Mouse (Mus musculus): ENCODE results near the gene Tet1. TPM values are rescaled to one million over a fixed set of nuclear protein-coding genes. Genes with fewer than 3 reads are reported as not detected.

Gene Tet1
- polyA plus RNA-seq, 1 experiment = 0.11 TPM

DNA sequence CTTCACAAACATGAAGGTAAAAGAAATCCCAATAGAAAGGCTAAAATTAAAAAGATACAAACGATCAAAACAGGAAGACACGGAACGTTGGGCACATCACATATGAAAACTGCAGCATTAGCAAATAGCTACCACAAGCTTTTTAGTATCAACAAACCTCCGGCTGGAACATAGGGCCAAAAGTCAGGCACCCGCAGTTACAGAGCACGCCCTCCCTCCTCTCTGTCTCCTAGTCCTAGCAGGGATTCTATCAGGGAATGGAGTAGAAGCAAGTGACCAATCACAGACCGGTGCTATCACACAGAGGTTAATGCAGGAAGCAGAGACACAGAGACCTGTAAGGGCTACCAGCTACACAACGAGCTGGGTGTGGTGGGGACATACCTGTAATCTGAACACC, 84.3 kb downstream of the Tet1 start:
- TF ChIP-seq POLR2A (IDR thresholded peaks at IDR 0.05; ENCODE audit: control insufficient read depth, low read depth, low read length) = no peak
- no peak for TF ChIP-seq CTCF (IDR thresholded peaks at IDR 0.05; ENCODE audit: control insufficient read depth, insufficient read depth, insufficient replicate concordance, low read depth, low read length)
- Histone ChIP-seq H3K4me3 (ENCODE audit: control insufficient read depth, low read depth, low read length) (no peak overlapping the region), H3K27me3 (ENCODE audit: control insufficient read depth, insufficient read depth, low read length) (no peaks in the 10 kb centered on the region)

DNA sequence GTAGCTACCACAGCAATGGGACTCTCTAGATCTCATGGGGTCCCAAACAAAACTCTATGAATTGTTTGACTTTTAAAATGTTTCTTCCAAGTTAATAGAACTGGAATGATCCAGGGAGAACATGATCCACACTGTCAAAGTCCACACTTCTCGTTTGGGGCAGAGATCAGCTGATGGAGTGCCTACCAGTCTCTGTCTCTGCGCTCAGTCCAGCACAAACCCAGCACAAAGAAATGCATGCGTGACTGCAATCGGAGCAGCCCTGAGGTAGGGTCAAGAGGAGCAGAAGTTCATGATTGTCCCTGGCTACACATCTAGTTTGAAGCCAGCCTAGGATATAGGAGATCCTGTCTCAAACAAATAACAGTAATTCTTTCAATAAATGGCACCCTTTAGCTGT, 85.4 kb downstream of the Tet1 start:
- H3K36me3 ChIP-seq (ENCODE audit: control insufficient read depth, insufficient read depth, low read length) = no peaks in the 10 kb centered on the region
- no peak overlapping the region for H3K27ac ChIP-seq (ENCODE audit: control insufficient read depth, insufficient read depth, low read depth, low read length)
- TF ChIP-seq CTCF (IDR thresholded peaks at IDR 0.05; ENCODE audit: control insufficient read depth, insufficient read depth, insufficient replicate concordance, low read depth, low read length) (no peak), POLR2A (IDR thresholded peaks at IDR 0.05; ENCODE audit: control insufficient read depth, low read depth, low read length) (no peak)
- H3K4me3 ChIP-seq (ENCODE audit: control insufficient read depth, low read depth, low read length) = no peak overlapping the region
- H3K27me3 ChIP-seq (ENCODE audit: control insufficient read depth, insufficient read depth, low read length) = no peaks in the 10 kb centered on the region
- no peaks in the 10 kb centered on the region for H3K4me1 ChIP-seq (ENCODE audit: control insufficient read depth, insufficient read depth, low read length)

More for the DNA sequence above, 84.3 kb downstream of the Tet1 start:
- H3K27ac ChIP-seq (ENCODE audit: control insufficient read depth, insufficient read depth, low read depth, low read length) = no peak overlapping the region
- H3K36me3 ChIP-seq (ENCODE audit: control insufficient read depth, insufficient read depth, low read length) = no peaks in the 10 kb centered on the region
- H3K4me1 ChIP-seq (ENCODE audit: control insufficient read depth, insufficient read depth, low read length) = no peaks in the 10 kb centered on the region

DNA sequence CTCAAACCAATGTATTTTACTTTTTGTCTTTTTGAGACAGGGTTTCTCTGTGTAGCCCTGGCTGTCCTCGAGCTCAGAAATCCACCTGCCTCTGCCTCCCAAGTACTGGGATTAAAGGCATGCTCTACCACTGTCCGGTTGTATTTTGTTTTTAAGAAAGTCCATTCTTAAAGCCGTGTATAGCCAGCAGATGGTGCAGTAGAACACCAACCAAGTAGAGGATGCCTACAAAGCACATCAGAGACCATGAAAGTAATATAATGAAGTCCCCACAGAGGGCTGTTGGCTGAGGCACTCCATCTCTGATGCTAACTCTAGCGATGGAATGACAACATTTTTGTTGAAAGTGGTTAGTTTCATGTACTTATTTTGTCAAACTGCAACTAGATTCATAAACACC, 98.8 kb downstream of the Tet1 start:
- H3K4me3 ChIP-seq (ENCODE audit: control insufficient read depth, low read depth, low read length) = no peak overlapping the region
- no peak overlapping the region for H3K27ac ChIP-seq (ENCODE audit: control insufficient read depth, insufficient read depth, low read depth, low read length)
- H3K36me3 ChIP-seq (ENCODE audit: control insufficient read depth, insufficient read depth, low read length) = no peaks in the 10 kb centered on the region
- no peak for TF ChIP-seq CTCF (IDR thresholded peaks at IDR 0.05; ENCODE audit: control insufficient read depth, insufficient read depth, insufficient replicate concordance, low read depth, low read length)
- TF ChIP-seq POLR2A (IDR thresholded peaks at IDR 0.05; ENCODE audit: control insufficient read depth, low read depth, low read length) = no peak
- no peaks in the 10 kb centered on the region for H3K27me3 ChIP-seq (ENCODE audit: control insufficient read depth, insufficient read depth, low read length)
- no peaks in the 10 kb centered on the region; the same call in 1 of the 2 replicates for H3K4me1 ChIP-seq (ENCODE audit: control insufficient read depth, insufficient read depth, low read length)

DNA sequence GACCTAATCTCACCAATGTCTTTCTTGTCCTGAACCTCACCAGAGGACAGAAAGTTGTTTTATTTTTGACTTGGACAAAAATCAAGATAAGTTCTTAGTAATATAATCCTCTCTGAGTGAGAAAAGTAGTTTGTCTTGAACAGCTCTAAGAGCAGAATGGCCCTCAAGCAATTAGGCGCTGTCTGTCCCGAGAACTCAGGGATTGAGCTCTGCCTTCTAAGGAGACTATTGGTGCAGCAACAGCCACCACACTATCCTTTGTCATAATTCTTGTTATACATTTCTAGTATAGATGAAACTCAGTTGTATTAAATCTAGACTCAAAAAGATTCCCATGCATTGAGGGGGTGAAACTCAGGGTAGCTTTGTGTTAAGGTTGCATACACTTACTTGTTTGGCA, 100.0 kb downstream of the Tet1 start:
- H3K27me3 ChIP-seq (ENCODE audit: control insufficient read depth, insufficient read depth, low read length) = no peaks in the 10 kb centered on the region
- no peak overlapping the region for H3K4me3 ChIP-seq (ENCODE audit: control insufficient read depth, low read depth, low read length)
- TF ChIP-seq POLR2A (IDR thresholded peaks at IDR 0.05; ENCODE audit: control insufficient read depth, low read depth, low read length) = no peak
- no peaks in the 10 kb centered on the region; the same call in 1 of the 2 replicates for H3K4me1 ChIP-seq (ENCODE audit: control insufficient read depth, insufficient read depth, low read length)
- no peaks in the 10 kb centered on the region for H3K36me3 ChIP-seq (ENCODE audit: control insufficient read depth, insufficient read depth, low read length)
- no peak overlapping the region for H3K27ac ChIP-seq (ENCODE audit: control insufficient read depth, insufficient read depth, low read depth, low read length)

DNA sequence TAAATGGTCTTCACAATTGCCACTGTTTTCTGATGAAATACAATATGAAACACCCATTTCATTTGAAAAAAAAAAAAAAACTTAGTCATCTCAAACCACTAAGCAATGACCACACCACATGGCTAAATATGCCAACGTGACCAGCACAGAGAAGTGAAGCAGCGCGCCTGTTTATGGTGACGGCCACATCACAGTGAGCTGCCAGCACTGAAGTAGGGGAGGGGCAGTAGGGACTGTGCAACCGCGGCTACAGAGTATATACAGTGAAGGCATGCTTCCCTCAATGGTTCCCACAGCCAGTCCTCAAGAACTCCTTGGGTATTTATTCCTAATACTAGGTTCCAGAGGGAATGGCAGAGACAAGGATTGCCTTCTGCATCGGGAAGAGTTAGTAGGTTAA, 100.5 kb downstream of the Tet1 start:
- Histone ChIP-seq H3K4me1 (ENCODE audit: control insufficient read depth, insufficient read depth, low read length) (no peaks in the 10 kb centered on the region; the same call in 1 of the 2 replicates), H3K36me3 (ENCODE audit: control insufficient read depth, insufficient read depth, low read length) (no peaks in the 10 kb centered on the region), H3K27me3 (ENCODE audit: control insufficient read depth, insufficient read depth, low read length) (no peaks in the 10 kb centered on the region), H3K4me3 (ENCODE audit: control insufficient read depth, low read depth, low read length) (no peak overlapping the region), H3K27ac (ENCODE audit: control insufficient read depth, insufficient read depth, low read depth, low read length) (no peak overlapping the region)
- no peak for TF ChIP-seq POLR2A (IDR thresholded peaks at IDR 0.05; ENCODE audit: control insufficient read depth, low read depth, low read length)
- TF ChIP-seq CTCF (IDR thresholded peaks at IDR 0.05; ENCODE audit: control insufficient read depth, insufficient read depth, insufficient replicate concordance, low read depth, low read length) = no peak

DNA sequence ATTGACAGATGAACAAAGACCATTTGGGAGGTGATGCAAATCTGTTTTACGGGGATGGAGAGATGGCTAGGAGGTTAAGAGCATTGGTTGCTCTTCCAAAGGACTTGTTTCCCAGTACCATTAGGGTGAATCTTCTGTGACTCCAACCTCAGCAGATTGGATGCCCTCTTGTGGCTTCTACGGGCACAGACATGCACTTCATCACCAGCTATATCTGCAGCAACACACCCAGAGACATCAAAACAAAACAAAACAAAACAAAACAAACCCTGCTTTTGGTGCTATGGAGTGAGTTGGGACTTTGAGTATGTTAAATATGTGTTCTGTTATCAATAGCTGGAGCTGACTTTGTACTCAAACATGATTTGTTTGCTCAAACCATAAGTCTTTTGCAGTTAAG, 104.7 kb downstream of the Tet1 start:
- H3K4me1 ChIP-seq (ENCODE audit: control insufficient read depth, insufficient read depth, low read length) = no peaks in the 10 kb centered on the region
- H3K4me3 ChIP-seq (ENCODE audit: control insufficient read depth, low read depth, low read length) = no peak overlapping the region
- no peak for TF ChIP-seq CTCF (IDR thresholded peaks at IDR 0.05; ENCODE audit: control insufficient read depth, insufficient read depth, insufficient replicate concordance, low read depth, low read length)
- TF ChIP-seq POLR2A (IDR thresholded peaks at IDR 0.05; ENCODE audit: control insufficient read depth, low read depth, low read length) = no peak
- H3K36me3 ChIP-seq (ENCODE audit: control insufficient read depth, insufficient read depth, low read length) = no peaks in the 10 kb centered on the region
- no peak overlapping the region for H3K27ac ChIP-seq (ENCODE audit: control insufficient read depth, insufficient read depth, low read depth, low read length)
- H3K27me3 ChIP-seq (ENCODE audit: control insufficient read depth, insufficient read depth, low read length) = no peaks in the 10 kb centered on the region

DNA sequence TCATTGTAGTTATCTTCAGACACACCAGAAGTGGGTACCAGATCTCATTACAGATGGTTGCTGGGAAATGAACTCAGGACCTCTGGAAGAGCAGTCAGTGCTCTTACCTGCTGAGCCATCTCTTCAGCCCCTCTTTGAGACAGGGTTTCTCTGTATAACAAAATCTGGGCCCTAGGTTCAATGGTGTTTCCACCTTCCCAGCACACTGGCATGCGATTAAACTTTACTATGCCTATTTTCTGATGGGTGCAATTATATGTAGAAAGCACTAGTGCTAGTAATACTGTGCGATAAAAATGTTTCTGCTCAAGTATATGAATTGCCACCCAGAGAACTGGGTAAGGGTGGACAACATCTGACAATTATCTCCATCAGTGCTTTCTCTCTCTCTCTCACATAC, 105.5 kb downstream of the Tet1 start:
- H3K4me3 ChIP-seq (ENCODE audit: control insufficient read depth, low read depth, low read length) = no peak overlapping the region
- no peak overlapping the region for H3K27ac ChIP-seq (ENCODE audit: control insufficient read depth, insufficient read depth, low read depth, low read length)
- H3K27me3 ChIP-seq (ENCODE audit: control insufficient read depth, insufficient read depth, low read length) = no peaks in the 10 kb centered on the region
- TF ChIP-seq CTCF (IDR thresholded peaks at IDR 0.05; ENCODE audit: control insufficient read depth, insufficient read depth, insufficient replicate concordance, low read depth, low read length) (no peak), POLR2A (IDR thresholded peaks at IDR 0.05; ENCODE audit: control insufficient read depth, low read depth, low read length) (no peak)
- no peaks in the 10 kb centered on the region for H3K4me1 ChIP-seq (ENCODE audit: control insufficient read depth, insufficient read depth, low read length)
- H3K36me3 ChIP-seq (ENCODE audit: control insufficient read depth, insufficient read depth, low read length) = no peaks in the 10 kb centered on the region

DNA sequence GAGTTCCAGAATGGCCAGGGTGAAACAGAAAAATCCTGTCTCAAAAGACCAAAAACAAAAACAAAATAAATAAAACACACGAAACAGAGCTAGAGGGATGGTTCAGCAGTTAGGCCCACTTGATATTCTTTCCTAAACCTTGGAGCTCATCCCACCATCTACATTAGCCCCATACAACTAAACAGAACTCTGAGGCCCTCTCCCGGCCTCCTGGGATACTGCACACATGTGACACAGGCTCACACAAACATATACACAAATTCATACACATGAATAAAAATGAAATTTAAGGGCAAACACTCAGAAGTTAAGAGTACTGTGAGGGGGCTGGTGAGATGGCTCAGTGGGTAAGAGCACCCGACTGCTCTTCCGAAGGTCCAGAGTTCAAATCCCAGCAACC, 114.6 kb downstream of the Tet1 start:
- Histone ChIP-seq H3K4me3 (ENCODE audit: control insufficient read depth, low read depth, low read length) (no peak overlapping the region; the same call in 1 of the 2 replicates), H3K36me3 (ENCODE audit: control insufficient read depth, insufficient read depth, low read length) (peaks cover 1% of the 10 kb centered on the region), H3K27ac (ENCODE audit: control insufficient read depth, insufficient read depth, low read depth, low read length) (no peak overlapping the region), H3K4me1 (ENCODE audit: control insufficient read depth, insufficient read depth, low read length) (no peaks in the 10 kb centered on the region; the same call in 1 of the 2 replicates), H3K27me3 (ENCODE audit: control insufficient read depth, insufficient read depth, low read length) (no peaks in the 10 kb centered on the region)
- no peak for TF ChIP-seq POLR2A (IDR thresholded peaks at IDR 0.05; ENCODE audit: control insufficient read depth, low read depth, low read length)
- no peak for TF ChIP-seq CTCF (IDR thresholded peaks at IDR 0.05; ENCODE audit: control insufficient read depth, insufficient read depth, insufficient replicate concordance, low read depth, low read length)

Data from testis, adult 2 months (tissue).